Mouse (Mus musculus) gastrocnemius, postnatal 14 days (tissue): ENCODE results near the gene Sult2a7. TPM values are rescaled to one million over a fixed set of nuclear protein-coding genes. Genes with fewer than 3 reads are reported as not detected.

Experiments used
- DNase-seq: peaks from one replicate; pipeline ENCODE4 v3.0.0; 2021; ENCODE audit warnings: mixed read lengths
- intact Hi-C: fragments of 180-260 bp; cut with DNase I; formaldehyde crosslinking; loops from one replicate; pipeline ENCODE4 v1.15.1; 2025; ENCODE audit warnings: low total_unique reads
- long read RNA-seq, 2 experiments: library from polyadenylated mRNA; stranded (forward); transcript quantifications; one replicate each; pipeline ENCODE4 v2.0.0; 2021
- total RNA-seq, 2 experiments: library from RNA; stranded (reverse); gene quantifications; 2 replicates each; pipeline ENCODE4 v1.2.3; 2021

Gene Sult2a7
- not detected for total RNA-seq
- long read RNA-seq, experiment 1 = 0 reads
- long read RNA-seq, experiment 2 = 0 reads

DNA sequence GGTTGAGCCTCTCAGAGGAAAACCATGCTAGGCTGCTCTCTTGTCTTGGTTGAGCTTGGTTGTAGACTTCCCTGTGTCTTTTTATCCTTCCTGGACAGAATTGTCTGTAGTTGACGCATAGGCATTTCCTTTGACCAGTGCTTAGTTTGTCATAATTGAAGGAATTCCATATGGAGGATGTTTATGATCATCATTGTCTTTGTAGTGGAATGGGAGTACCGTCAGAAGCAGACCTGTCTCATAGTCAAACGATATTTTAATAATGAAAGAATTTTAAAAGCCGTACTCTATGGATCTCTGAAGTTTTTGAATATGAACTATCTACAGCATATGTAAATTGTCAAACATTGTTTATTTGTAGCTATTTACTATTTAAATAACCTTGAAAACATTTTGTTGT is at the start of gene Sult2a7:
Gene Sult2a7, minus strand, starts transcription at position 101 of the 400 bp plus-strand sequence.
- intact Hi-C loops = no loop called here
- no peak for DNase-seq

DNA sequence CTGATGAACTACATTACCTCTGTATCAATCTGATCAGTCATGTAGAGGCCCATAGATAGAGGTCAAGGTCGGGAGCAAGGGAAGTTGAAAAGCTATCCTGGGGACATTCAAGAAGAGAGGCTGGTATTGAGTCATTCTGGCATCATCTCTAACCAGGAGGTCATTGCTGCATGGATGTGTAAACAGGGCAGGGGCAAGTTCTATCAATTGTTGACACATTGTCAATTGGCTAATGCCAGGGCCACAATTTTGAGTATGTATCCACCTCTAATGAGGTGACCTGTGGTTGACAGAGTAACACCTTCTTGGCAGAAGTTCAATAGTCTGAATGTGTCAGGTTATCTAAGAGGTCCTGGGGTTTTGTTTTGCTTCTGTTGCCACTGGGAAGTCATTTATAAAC is 31.2 kb upstream of the Sult2a7 start:
- intact Hi-C loops = no loop called here
- DNase-seq = no peak

DNA sequence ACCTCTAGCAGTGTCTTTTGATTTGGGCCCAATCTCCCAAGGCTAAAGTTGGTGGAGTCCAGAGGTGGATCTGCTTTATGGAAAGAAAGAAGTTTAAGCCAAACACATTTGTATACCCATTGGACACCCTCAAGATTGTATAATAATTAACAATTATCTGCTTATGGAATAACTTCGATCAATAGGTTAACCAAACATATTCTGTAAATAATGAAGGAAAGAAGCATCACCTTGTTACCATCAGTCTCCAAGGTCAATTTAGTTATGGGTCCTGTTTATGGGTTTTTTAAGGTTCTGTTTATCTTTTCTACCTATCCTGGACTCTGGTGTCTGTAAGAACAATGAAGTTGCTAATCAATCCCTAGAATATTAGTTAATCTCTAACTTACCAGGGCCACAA is 28.6 kb upstream of the Sult2a7 start:
- intact Hi-C loops = no loop called here
- no peak for DNase-seq

DNA sequence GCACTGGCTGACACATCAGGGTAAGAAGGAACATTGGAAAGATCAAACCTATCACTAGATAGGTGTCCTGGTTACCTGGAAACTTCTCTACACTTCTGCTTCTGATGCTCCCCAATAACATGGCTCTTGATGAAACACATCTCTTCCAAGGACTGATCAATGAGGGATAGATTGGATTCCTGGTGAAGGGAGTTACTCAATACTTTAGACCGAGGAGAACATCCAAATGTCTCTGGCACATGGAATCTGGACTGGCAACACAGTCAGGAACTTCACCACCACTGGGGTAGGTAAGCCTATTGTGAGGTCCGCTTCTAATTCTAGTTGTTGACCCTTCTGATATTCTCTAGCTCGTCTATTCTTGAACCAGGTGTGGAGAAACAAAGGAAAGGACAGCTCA is 24.3 kb upstream of the Sult2a7 start:
- intact Hi-C loops = no loop called here
- DNase-seq = no peak

DNA sequence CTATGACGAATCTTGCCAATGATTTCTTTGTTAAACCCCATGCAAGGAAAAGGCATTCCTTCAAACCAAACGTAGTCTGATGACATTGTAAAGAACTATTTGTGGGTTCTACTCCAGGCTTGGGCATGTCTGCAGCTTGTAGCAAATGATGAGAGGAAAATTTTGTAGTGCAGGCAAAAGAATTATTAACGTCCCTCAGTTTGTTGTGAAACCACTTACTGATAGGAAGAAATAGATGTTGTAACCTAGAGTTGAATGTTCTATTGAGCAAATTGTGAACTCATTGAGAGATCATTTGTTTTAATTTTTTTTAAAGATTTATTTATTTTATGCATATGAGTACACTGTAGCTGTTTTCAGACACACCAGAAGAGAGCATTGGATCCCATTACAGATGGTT is 1.1 kb downstream of the Sult2a7 start:
- intact Hi-C loops = no loop called here
- no peak for DNase-seq

DNA sequence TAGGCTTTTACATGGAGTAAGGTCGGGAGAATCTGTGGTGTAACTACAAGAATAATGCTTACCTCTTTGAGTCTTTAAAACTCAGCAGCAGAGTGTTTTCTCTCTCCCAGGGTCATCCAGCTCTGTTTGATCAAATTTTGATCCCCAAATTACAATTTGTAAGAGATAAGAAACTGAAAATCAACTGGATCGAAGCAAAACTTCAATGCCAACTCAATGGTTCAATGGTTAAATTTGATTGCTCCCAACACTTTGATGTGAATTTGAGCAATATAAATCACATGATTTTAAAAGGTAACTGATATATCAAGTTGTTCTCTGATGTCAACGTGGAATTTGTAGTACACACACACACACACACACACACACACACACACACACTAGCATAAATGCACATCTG is 47.5 kb downstream of the Sult2a7 start, which contains the start of gene Sult2a8:
Gene Sult2a8, minus strand, starts transcription at position 236 of the 400 bp plus-strand sequence.
- intact Hi-C loops = no loop called here
- DNase-seq = no peak

DNA sequence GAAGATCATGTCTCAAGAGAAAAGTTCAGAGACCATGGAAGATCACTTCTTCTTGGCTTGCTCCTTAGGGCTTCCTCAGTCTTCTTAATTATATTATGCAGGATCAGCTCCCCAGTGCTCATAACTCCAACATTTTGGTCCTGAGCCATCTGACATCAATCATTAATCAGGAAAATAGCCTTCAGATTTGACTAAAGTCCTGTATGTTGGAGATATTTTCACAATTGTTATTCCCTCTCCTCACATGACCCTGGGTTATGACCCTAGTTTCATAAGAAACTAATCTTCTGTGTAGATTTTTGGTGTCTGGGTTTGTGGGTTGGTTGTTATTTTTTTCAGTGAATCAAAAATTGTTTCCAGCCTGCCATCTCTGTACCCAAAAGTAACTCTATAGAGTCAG is 54.4 kb downstream of the Sult2a7 start:
- intact Hi-C loops = no loop called here

DNA sequence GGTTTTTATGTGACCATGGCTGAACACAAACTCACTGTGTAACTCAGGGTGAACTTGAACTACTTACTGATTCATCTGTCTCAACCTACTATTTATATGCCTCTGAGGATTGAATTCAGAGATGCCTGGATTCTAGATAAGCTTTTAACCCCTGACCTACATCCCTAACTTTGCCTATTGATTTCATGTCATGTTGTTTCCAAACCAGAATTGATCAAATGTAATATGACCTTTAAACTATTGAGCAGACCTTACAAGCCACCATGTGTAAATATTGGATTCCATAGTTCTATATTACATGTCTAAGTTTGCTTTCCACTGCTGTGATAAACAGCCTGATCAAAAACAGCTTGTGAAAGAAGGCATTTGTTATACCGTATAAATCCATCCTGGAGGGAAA is 55.5 kb downstream of the Sult2a7 start:
- no peak for DNase-seq
- intact Hi-C loops = no loop called here

More for the DNA sequence above, 54.4 kb downstream of the Sult2a7 start:
- DNase-seq = no peak

DNA sequence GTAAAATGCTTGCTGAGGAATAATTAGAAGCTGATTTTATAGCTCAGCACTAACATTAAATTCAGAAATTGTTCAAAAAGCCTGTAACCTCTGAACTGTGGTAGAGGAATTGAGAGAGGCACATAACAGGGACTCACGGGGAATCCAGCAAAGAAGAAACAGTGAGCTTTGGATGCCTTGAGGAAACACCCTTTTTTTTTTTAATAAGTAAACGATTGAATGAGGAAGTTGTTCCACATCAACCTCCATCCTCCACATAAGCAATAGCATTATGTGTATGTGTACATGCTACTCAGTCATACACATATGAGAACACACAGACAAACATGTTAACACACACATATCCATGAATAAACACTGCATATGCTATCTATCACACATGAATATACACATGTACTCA is 56.0 kb downstream of the Sult2a7 start:
- intact Hi-C loops = no loop called here
- no peak for DNase-seq

Other genes with a start within 250 kb of the Sult2a7 start
- not detected for gene Sult2a6, start 239.4 kb downstream of the Sult2a7 start, total RNA-seq
- gene Obox8, start 160.7 kb downstream of the Sult2a7 start, total RNA-seq = not detected
- gene Sult2a8, start 47.5 kb downstream of the Sult2a7 start, total RNA-seq = not detected
- under 1 TPM in 1 of 2 experiments, not detected in 1; 0.04 TPM for gene Vmn1r90, start 69.3 kb upstream of the Sult2a7 start, total RNA-seq
- not detected for gene Obox7, start 165.3 kb upstream of the Sult2a7 start, total RNA-seq